Comparison of ENCODE assay signal across 8 mouse cellular contexts in the genomic region with DNA sequence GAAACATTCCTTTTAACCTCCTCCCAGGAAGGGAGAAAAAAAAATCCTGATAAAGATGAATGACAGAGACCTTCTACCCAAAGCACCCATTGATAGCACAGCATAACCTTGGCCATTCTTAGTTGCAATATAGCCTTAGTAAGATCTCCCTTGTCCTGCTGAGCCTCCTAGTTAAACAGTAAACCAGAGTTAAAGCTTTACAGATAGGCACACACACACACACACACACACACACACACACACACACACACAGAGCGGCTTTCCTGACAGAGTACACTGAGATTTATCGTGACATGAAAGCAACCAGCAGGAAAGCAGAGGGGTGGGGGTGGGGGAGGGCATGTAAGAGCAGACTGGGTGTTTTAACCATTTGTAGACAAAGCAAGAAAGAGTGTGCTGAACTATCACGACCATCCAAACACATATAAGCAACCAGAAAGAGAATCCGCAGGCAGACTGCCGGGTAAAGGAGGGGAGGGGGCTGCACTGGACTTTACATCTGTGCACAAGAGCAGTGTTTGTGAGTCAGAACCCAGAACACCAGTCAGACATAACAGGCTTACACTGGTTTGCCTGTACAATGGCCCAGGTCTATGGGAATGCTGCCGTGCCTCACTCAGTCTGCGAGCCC. TPM values are rescaled to one million over a fixed set of nuclear protein-coding genes. Genes with fewer than 3 reads are reported as not detected.
DNase-seq lines count a peak whose midpoint lies in the region; ATAC-seq lines count a peak whose summit lies in the region.

No protein-coding gene starts in this region.

- no peak for DNase-seq in heart, postnatal 36 days
- peak; percentile 71 for DNase-seq in limb, embryonic 10.5 days (ENCODE audit: low spot score)
- no peak for DNase-seq in layer of hippocampus, postnatal 25 days (ENCODE audit: extremely low spot score in 1 of 2, low spot score in 1 of 2)
- no peak for DNase-seq in testis, postnatal 14 days (ENCODE audit: low spot score)
- DNase-seq in gastrocnemius, postnatal 10 days, result no peak

- ATAC-seq in heart, embryonic 13.5 days (ENCODE audit: extremely low read depth, insufficient number of reproducible peaks, low FRiP score, low TSS enrichment), result no peak
- ATAC-seq in forebrain, embryonic 16.5 days, result peak; percentile 34
- peak; percentile 72 for ATAC-seq in neural tube, embryonic 13.5 days (ENCODE audit: low read depth)

- 17% methylated on average over 7 of the region's 7 CpGs for WGBS in heart, embryonic 13.5 days
- WGBS in forebrain, embryonic 16.5 days, result 5% methylated on average over 7 of the region's 7 CpGs
- 6% methylated on average over 7 of the region's 7 CpGs for WGBS in limb, embryonic 10.5 days
- 7% methylated on average over 7 of the region's 7 CpGs for WGBS in neural tube, embryonic 13.5 days

- H3K36me3 ChIP-seq in heart, embryonic 13.5 days, result peaks cover 17% of the 10 kb centered on the region
- no peaks in the 10 kb centered on the region for H3K36me3 ChIP-seq in forebrain, embryonic 16.5 days (ENCODE audit: control insufficient read depth, insufficient read depth)
- peaks cover 62% of the 10 kb centered on the region for H3K36me3 ChIP-seq in limb, embryonic 10.5 days
- no peaks in the 10 kb centered on the region for H3K36me3 ChIP-seq in neural tube, embryonic 13.5 days

- H3K4me3 ChIP-seq in heart, embryonic 13.5 days, result no peak overlapping the region
- H3K4me3 ChIP-seq in forebrain, embryonic 16.5 days (replicated peaks; ENCODE audit: low read length), result no peak overlapping the region
- peak overlapping the region; percentile 20; the same call in 1 of the 2 replicates for H3K4me3 ChIP-seq in limb, embryonic 10.5 days
- no peak overlapping the region for H3K4me3 ChIP-seq in neural tube, embryonic 13.5 days

- H3K27ac ChIP-seq in heart, embryonic 13.5 days (replicated peaks), result peak overlapping the region; percentile 84
- no peak overlapping the region; the same call in 1 of the 2 replicates for H3K27ac ChIP-seq in forebrain, embryonic 16.5 days (ENCODE audit: low read length)
- H3K27ac ChIP-seq in limb, embryonic 10.5 days, result peak overlapping the region; percentile 83
- H3K27ac ChIP-seq in neural tube, embryonic 13.5 days (replicated peaks), result peak overlapping the region; percentile 89

- H3K4me1 ChIP-seq in heart, embryonic 13.5 days, result peaks cover 59% of the 10 kb centered on the region
- H3K4me1 ChIP-seq in forebrain, embryonic 16.5 days (replicated peaks; ENCODE audit: control insufficient read depth, insufficient read depth, low read length), result peaks cover 27% of the 10 kb centered on the region
- peaks cover 85% of the 10 kb centered on the region for H3K4me1 ChIP-seq in limb, embryonic 10.5 days
- peaks cover 68% of the 10 kb centered on the region for H3K4me1 ChIP-seq in neural tube, embryonic 13.5 days (replicated peaks)

- peak overlapping the region; percentile 55 for H3K4me2 ChIP-seq in heart, embryonic 13.5 days
- H3K4me2 ChIP-seq in forebrain, embryonic 16.5 days (ENCODE audit: low read length), result peak overlapping the region; percentile 5; the same call in 1 of the 2 replicates
- peak overlapping the region; percentile 26 for H3K4me2 ChIP-seq in neural tube, embryonic 13.5 days

- intact Hi-C loops in heart, postnatal 36 days (cut with DNase I), result no loop called here

- H3K9ac ChIP-seq in heart, embryonic 13.5 days, result peak overlapping the region; percentile 62
- no peak overlapping the region for H3K9ac ChIP-seq in forebrain, embryonic 16.5 days (replicated peaks; ENCODE audit: low read depth, low read length)
- peak overlapping the region; percentile 44; the same call in 1 of the 2 replicates for H3K9ac ChIP-seq in neural tube, embryonic 13.5 days

- H3K9me3 ChIP-seq in heart, embryonic 13.5 days, result no peaks in the 10 kb centered on the region
- no peaks in the 10 kb centered on the region for H3K9me3 ChIP-seq in forebrain, embryonic 16.5 days (ENCODE audit: control insufficient read depth, low read length)
- no peaks in the 10 kb centered on the region for H3K9me3 ChIP-seq in limb, embryonic 10.5 days (replicated peaks)
- no peaks in the 10 kb centered on the region for H3K9me3 ChIP-seq in neural tube, embryonic 13.5 days

- no peaks in the 10 kb centered on the region for H3K27me3 ChIP-seq in heart, embryonic 13.5 days (replicated peaks)
- H3K27me3 ChIP-seq in forebrain, embryonic 16.5 days (replicated peaks; ENCODE audit: control insufficient read depth, insufficient read depth, low read length), result peaks cover 16% of the 10 kb centered on the region; the same call in 1 of the 2 replicates
- no peaks in the 10 kb centered on the region for H3K27me3 ChIP-seq in limb, embryonic 10.5 days (ENCODE audit: low read depth, poor library complexity, severe bottlenecking)
- H3K27me3 ChIP-seq in neural tube, embryonic 13.5 days, result 0 out of 2 replicates have a peak, but pooled peaks cover 2% of the 10 kb centered on the region

RNA-seq across cellular contexts. Expression of a gene that starts 58.7 kb away (rescaled TPM):
- polyA plus RNA-seq in heart, embryonic 13.5 days (2015; fragmentation: Nextera tagmentation; extraction: Ambion mirVana), result 11.3 and 12.4 TPM in 2 replicates
- not detected for total RNA-seq in heart, postnatal 36 days (2021)
- polyA plus RNA-seq in forebrain, embryonic 16.5 days (2015; fragmentation: Nextera tagmentation; extraction: Ambion mirVana), result 0.68 and 0.71 TPM in 2 replicates
- 129 and 160 TPM in 2 replicates for polyA plus RNA-seq in limb, embryonic 10.5 days (2016; fragmentation: Nextera tagmentation; extraction: Ambion mirVana)
- 3.7 and 8.8 TPM in 2 replicates for polyA plus RNA-seq in neural tube, embryonic 13.5 days (2015; fragmentation: Nextera tagmentation; extraction: Ambion mirVana)
- under 1 TPM; 0.10 to 0.26 TPM for total RNA-seq in layer of hippocampus, postnatal 25 days (2021)
- under 1 TPM; 0.21 to 0.23 TPM for total RNA-seq in gastrocnemius, postnatal 10 days (2021)

Comparison
In these comparisons a context has a peak if more than half of its experiments do, and no peak if none do; other contexts are left out.
1. H3K4me2 ChIP-seq: peak in every context shown above with its lines; median percentile 55 in heart, embryonic 13.5 days; 26 in neural tube, embryonic 13.5 days; 5 in forebrain, embryonic 16.5 days.